Mouse (Mus musculus) lung, embryonic 16.5 days (tissue): ENCODE results near the gene Dock2. TPM values are rescaled to one million over a fixed set of nuclear protein-coding genes. Genes with fewer than 3 reads are reported as not detected.

ENCODE experiments used
- ATAC-seq: fragments of 200-750 bp; cut with Nextera tagmentation; 2 replicates; pipeline ENCODE4 v1.8.0; 2017; ENCODE audit warnings: low read depth, mild to moderate bottlenecking, moderate library complexity
- H3K27ac ChIP-seq: fragments of 300-500 bp; sonication (generic); 2 replicates; pipeline ENCODE4 v1.5.1; 2014; ENCODE audit warnings: mild to moderate bottlenecking, control low read depth, low read length
- H3K27me3 ChIP-seq: fragments of 300-500 bp; sonication (generic); 2 replicates; pipeline ENCODE4 v1.6.1; 2014; ENCODE audit warnings: low read depth, low read length, mixed read lengths; ENCODE audit not compliant: control insufficient read depth, insufficient read depth
- H3K36me3 ChIP-seq: fragments of 300-500 bp; sonication (generic); 2 replicates; pipeline ENCODE4 v1.6.1; 2014; ENCODE audit warnings: low read length; ENCODE audit not compliant: control insufficient read depth, insufficient read depth
- H3K4me1 ChIP-seq: fragments of 300-500 bp; sonication (generic); replicated peaks from 2 replicates; pipeline ENCODE4 v1.6.1; 2014; ENCODE audit warnings: low read length, mixed read lengths; ENCODE audit not compliant: control insufficient read depth, insufficient read depth
- H3K4me2 ChIP-seq: fragments of 300-500 bp; sonication (generic); 2 replicates; pipeline ENCODE4 v1.6.1; 2014; ENCODE audit warnings: low read depth, low read length, control low read depth
- H3K4me3 ChIP-seq: fragments of 300-500 bp; sonication (generic); 2 replicates; pipeline ENCODE4 v1.5.1; 2014; ENCODE audit warnings: mild to moderate bottlenecking, low read length, control low read depth
- H3K9ac ChIP-seq: fragments of 300-500 bp; sonication (generic); 2 replicates; pipeline ENCODE4 v1.6.1; 2014; ENCODE audit warnings: low read length, control low read depth
- H3K9me3 ChIP-seq: fragments of 300-500 bp; sonication (generic); 2 replicates; pipeline ENCODE4 v1.6.1; 2016; ENCODE audit warnings: low read length; ENCODE audit not compliant: control insufficient read depth
- WGBS: fragments of 180-500 bp; shearing (Covaris S2); extraction: QIAGEN DNeasy Blood & Tissue Kit; methylation state at CpG from one replicate; pipeline ENCODE4 v1.1.7; 2014; 5-methylcytosine and 5-hydroxymethylcytosine counted together
- polyA plus RNA-seq: library from polyadenylated mRNA; unstranded; fragments of >200 nt; fragmentation: Nextera tagmentation; extraction: Ambion mirVana; gene quantifications from 2 replicates; pipeline ENCODE4 v1.2.1, GENCODE M21; 2015

Dock2 gene
- polyA plus RNA-seq, 1 experiment from 2014 or later: 1.9 TPM

- no peak overlapping the region for H3K4me2 ChIP-seq
- H3K9ac ChIP-seq: no peak overlapping the region
- no peaks in the 10 kb centered on the region for H3K9me3 ChIP-seq
- H3K4me3 ChIP-seq: no peak overlapping the region
- H3K4me1 ChIP-seq: no peaks in the 10 kb centered on the region; the same call in 1 of the 2 replicates
- ATAC-seq: no peak
- no peaks in the 10 kb centered on the region; the same call in 1 of the 2 replicates for H3K27me3 ChIP-seq
- no peaks in the 10 kb centered on the region for H3K36me3 ChIP-seq
- WGBS: 51% methylated on average over 4 of the region's 4 CpGs
- H3K27ac ChIP-seq: no peak overlapping the region
Observed at GRCm38 (mm10) chr11:34343742-34344307, 439.9 kb downstream of the Dock2 start.

- no peak for ATAC-seq
- H3K4me1 ChIP-seq: no peaks in the 10 kb centered on the region; the same call in 1 of the 2 replicates
- H3K27ac ChIP-seq: no peak overlapping the region
- H3K9me3 ChIP-seq: 0 out of 2 replicates have a peak, but pooled peaks cover 2% of the 10 kb centered on the region
- 40% methylated on average over 5 of the region's 5 CpGs for WGBS
- H3K36me3 ChIP-seq: no peaks in the 10 kb centered on the region
- no peaks in the 10 kb centered on the region for H3K27me3 ChIP-seq
- H3K9ac ChIP-seq: no peak overlapping the region
- no peak overlapping the region for H3K4me3 ChIP-seq
- no peak overlapping the region for H3K4me2 ChIP-seq
Observed at GRCm38 (mm10) chr11:34339693-34340092, 444.0 kb downstream of the Dock2 start.

GRCm38 (mm10) chr11:34337907-34338306, 445.8 kb downstream of the Dock2 start:
- ATAC-seq: no peak
- no peak overlapping the region for H3K4me3 ChIP-seq

GRCm38 (mm10) chr11:34332344-34333031, 451.2 kb downstream of the Dock2 start:
- WGBS: 51% methylated on average over 7 of the region's 7 CpGs
- no peaks in the 10 kb centered on the region for H3K27me3 ChIP-seq
- no peak overlapping the region for H3K4me3 ChIP-seq
- no peak overlapping the region for H3K9ac ChIP-seq
- no peaks in the 10 kb centered on the region; the same call in 1 of the 2 replicates for H3K4me1 ChIP-seq
- H3K9me3 ChIP-seq: no peaks in the 10 kb centered on the region
- H3K27ac ChIP-seq: no peak overlapping the region
- H3K36me3 ChIP-seq: no peaks in the 10 kb centered on the region
- H3K4me2 ChIP-seq: no peak overlapping the region
- ATAC-seq: no peak

More at GRCm38 (mm10) chr11:34337907-34338306, 445.8 kb downstream of the Dock2 start:
- Histone ChIP-seq H3K9me3 (0 out of 2 replicates have a peak, but pooled peaks cover 2% of the 10 kb centered on the region), H3K36me3 (no peaks in the 10 kb centered on the region), H3K27ac (no peak overlapping the region), H3K9ac (no peak overlapping the region), H3K4me1 (no peaks in the 10 kb centered on the region; the same call in 1 of the 2 replicates), H3K27me3 (no peaks in the 10 kb centered on the region), H3K4me2 (no peak overlapping the region)
- WGBS: 63% methylated on average over 1 of the region's 1 CpGs

GRCm38 (mm10) chr11:34323664-34324063, 460.0 kb downstream of the Dock2 start:
- no peak for ATAC-seq
- 71% methylated on average over 8 of the region's 8 CpGs for WGBS
- no peaks in the 10 kb centered on the region for H3K4me1 ChIP-seq

GRCm38 (mm10) chr11:34319282-34319681, 464.4 kb downstream of the Dock2 start:
- no peaks in the 10 kb centered on the region for H3K9me3 ChIP-seq
- WGBS: 45% methylated on average over 1 of the region's 1 CpGs
- H3K27me3 ChIP-seq: no peaks in the 10 kb centered on the region
- no peaks in the 10 kb centered on the region for H3K4me1 ChIP-seq
- H3K4me3 ChIP-seq: no peak overlapping the region
- H3K9ac ChIP-seq: no peak overlapping the region
- H3K27ac ChIP-seq: no peak overlapping the region
- H3K36me3 ChIP-seq: no peaks in the 10 kb centered on the region
- H3K4me2 ChIP-seq: no peak overlapping the region
- no peak for ATAC-seq

More at GRCm38 (mm10) chr11:34323664-34324063, 460.0 kb downstream of the Dock2 start:
- Histone ChIP-seq H3K4me3 (no peak overlapping the region), H3K36me3 (no peaks in the 10 kb centered on the region), H3K27me3 (no peaks in the 10 kb centered on the region), H3K4me2 (no peak overlapping the region), H3K9ac (no peak overlapping the region), H3K27ac (no peak overlapping the region), H3K9me3 (no peaks in the 10 kb centered on the region)

- no peak overlapping the region for H3K4me3 ChIP-seq
- no peaks in the 10 kb centered on the region for H3K36me3 ChIP-seq
- H3K27me3 ChIP-seq: no peaks in the 10 kb centered on the region; the same call in 1 of the 2 replicates
- ATAC-seq: no peak
- no peak overlapping the region for H3K9ac ChIP-seq
- 78% methylated on average over 8 of the region's 8 CpGs for WGBS
- H3K4me2 ChIP-seq: no peak overlapping the region
- no peaks in the 10 kb centered on the region for H3K4me1 ChIP-seq
- no peak overlapping the region for H3K27ac ChIP-seq
- H3K9me3 ChIP-seq: no peaks in the 10 kb centered on the region
Observed at GRCm38 (mm10) chr11:34317001-34317400, 466.7 kb downstream of the Dock2 start.

GRCm38 (mm10) chr11:34316176-34316575, 467.5 kb downstream of the Dock2 start:
- H3K4me2 ChIP-seq: no peak overlapping the region
- no peaks in the 10 kb centered on the region for H3K36me3 ChIP-seq
- no peak overlapping the region for H3K9ac ChIP-seq
- 77% methylated on average over 10 of the region's 10 CpGs for WGBS
- no peaks in the 10 kb centered on the region for H3K9me3 ChIP-seq
- H3K27ac ChIP-seq: no peak overlapping the region
- no peaks in the 10 kb centered on the region; the same call in 1 of the 2 replicates for H3K27me3 ChIP-seq
- no peak overlapping the region for H3K4me3 ChIP-seq
- H3K4me1 ChIP-seq: no peaks in the 10 kb centered on the region
- ATAC-seq: no peak

- Histone ChIP-seq H3K27me3 (no peaks in the 10 kb centered on the region; the same call in 1 of the 2 replicates), H3K4me2 (no peak overlapping the region), H3K4me1 (no peaks in the 10 kb centered on the region), H3K4me3 (no peak overlapping the region), H3K9ac (no peak overlapping the region), H3K9me3 (no peaks in the 10 kb centered on the region), H3K27ac (no peak overlapping the region), H3K36me3 (no peaks in the 10 kb centered on the region)
- no peak for ATAC-seq
- 44% methylated on average over 5 of the region's 5 CpGs for WGBS
Observed at GRCm38 (mm10) chr11:34315383-34315782, 468.3 kb downstream of the Dock2 start.
